Mouse (Mus musculus) liver (tissue): ENCODE measurements around the gene Tmem44.

Experiments
- DNase-seq: peaks from one replicate; pipeline ENCODE4 v3.0.0-alpha.2; 2020; ENCODE audit warnings: mixed read lengths

Gene Tmem44

GRCm38 (mm10) chr16:30552621-30553338 is 2.1 kb upstream of the Tmem44 start:
- DNase-seq: peak; percentile 45

- DNase-seq: peak; percentile 77
These were observed 485 bp downstream of the Tmem44 start for GRCm38 (mm10) chr16:30549966-30550747.

- no peak for DNase-seq
These were observed 1.1 kb downstream of the Tmem44 start for GRCm38 (mm10) chr16:30549516-30549915.

GRCm38 (mm10) chr16:30548291-30548690 is 2.4 kb downstream of the Tmem44 start:
- no peak for DNase-seq

GRCm38 (mm10) chr16:30544693-30545092 is 5.9 kb downstream of the Tmem44 start:
- no peak for DNase-seq

GRCm38 (mm10) chr16:30543386-30543785 is 7.3 kb downstream of the Tmem44 start:
- DNase-seq: no peak

- DNase-seq: no peak
These were observed 7.8 kb downstream of the Tmem44 start for GRCm38 (mm10) chr16:30542826-30543225.

GRCm38 (mm10) chr16:30540107-30541001 is 10.3 kb downstream of the Tmem44 start:
- DNase-seq: no peak

- peak; percentile 61 for DNase-seq
These were observed 11.2 kb downstream of the Tmem44 start for GRCm38 (mm10) chr16:30539433-30539832.

- no peak for DNase-seq
These were observed 15.6 kb downstream of the Tmem44 start for GRCm38 (mm10) chr16:30535075-30535474.

- DNase-seq: no peak
These were observed 17.1 kb downstream of the Tmem44 start for GRCm38 (mm10) chr16:30533592-30533991.

GRCm38 (mm10) chr16:30532929-30533328 is 17.7 kb downstream of the Tmem44 start:
- DNase-seq: no peak

GRCm38 (mm10) chr16:30531761-30532406 is 18.8 kb downstream of the Tmem44 start:
- DNase-seq: peak; percentile 38

- DNase-seq: no peak
These were observed 19.8 kb downstream of the Tmem44 start for GRCm38 (mm10) chr16:30530815-30531214.

- no peak for DNase-seq
These were observed 22.3 kb downstream of the Tmem44 start for GRCm38 (mm10) chr16:30528386-30528785.

- no peak for DNase-seq
These were observed 22.8 kb downstream of the Tmem44 start for GRCm38 (mm10) chr16:30527889-30528288.

GRCm38 (mm10) chr16:30525756-30526155 is 24.9 kb downstream of the Tmem44 start:
- DNase-seq: no peak

GRCm38 (mm10) chr16:30524481-30524880 is 26.2 kb downstream of the Tmem44 start:
- DNase-seq: no peak

GRCm38 (mm10) chr16:30522253-30522940 is 28.2 kb downstream of the Tmem44 start:
- DNase-seq: peak; percentile 51

- DNase-seq: no peak
These were observed 29.5 kb downstream of the Tmem44 start for GRCm38 (mm10) chr16:30521147-30521546.

- DNase-seq: peak; percentile 78
These were observed 30.2 kb downstream of the Tmem44 start for GRCm38 (mm10) chr16:30520361-30520823.

- DNase-seq: no peak
These were observed 32.0 kb downstream of the Tmem44 start for GRCm38 (mm10) chr16:30518635-30519034.
